Mouse (Mus musculus): ENCODE measurements around the gene Gm37240.

Gene Gm37240

GRCm38 (mm10) chr3:85490204-85490603 is 397.1 kb downstream of the Gm37240 start:
- DNase-seq (ENCODE audit: low spot score) = no peak

GRCm38 (mm10) chr3:85487379-85487778 is 399.9 kb downstream of the Gm37240 start:
- DNase-seq (ENCODE audit: low spot score) = no peak

GRCm38 (mm10) chr3:85485536-85486190 is 401.7 kb downstream of the Gm37240 start:
- DNase-seq (ENCODE audit: low spot score) = no peak

- DNase-seq (ENCODE audit: low spot score) = peak; percentile 25
Measured at GRCm38 (mm10) chr3:85482636-85483035, 404.7 kb downstream of the Gm37240 start.

GRCm38 (mm10) chr3:85480638-85481037 is 406.7 kb downstream of the Gm37240 start:
- DNase-seq (ENCODE audit: low spot score) = no peak

- no peak for DNase-seq (ENCODE audit: low spot score)
Measured at GRCm38 (mm10) chr3:85478731-85479130, 408.6 kb downstream of the Gm37240 start.

GRCm38 (mm10) chr3:85469711-85470110 is 417.6 kb downstream of the Gm37240 start:
- no peak for DNase-seq (ENCODE audit: low spot score)

- no peak for DNase-seq (ENCODE audit: low spot score)
Measured at GRCm38 (mm10) chr3:85468995-85469394, 418.3 kb downstream of the Gm37240 start.

GRCm38 (mm10) chr3:85465283-85466025 is 421.9 kb downstream of the Gm37240 start:
- DNase-seq (ENCODE audit: low spot score) = no peak

GRCm38 (mm10) chr3:85460021-85460420 is 427.3 kb downstream of the Gm37240 start:
- DNase-seq (ENCODE audit: low spot score) = no peak

- no peak for DNase-seq (ENCODE audit: low spot score)
Measured at GRCm38 (mm10) chr3:85456983-85457382, 430.3 kb downstream of the Gm37240 start.

GRCm38 (mm10) chr3:85455453-85455852 is 431.9 kb downstream of the Gm37240 start:
- no peak for DNase-seq (ENCODE audit: low spot score)

GRCm38 (mm10) chr3:85454001-85454400 is 433.3 kb downstream of the Gm37240 start:
- no peak for DNase-seq (ENCODE audit: low spot score)

- no peak for DNase-seq (ENCODE audit: low spot score)
Measured at GRCm38 (mm10) chr3:85449461-85449860, 437.9 kb downstream of the Gm37240 start.

- no peak for DNase-seq (ENCODE audit: low spot score)
Measured at GRCm38 (mm10) chr3:85442781-85443180, 444.5 kb downstream of the Gm37240 start.

- DNase-seq (ENCODE audit: low spot score) = no peak
Measured at GRCm38 (mm10) chr3:85442261-85442660, 445.1 kb downstream of the Gm37240 start.

GRCm38 (mm10) chr3:85435406-85435805 is 451.9 kb downstream of the Gm37240 start:
- DNase-seq (ENCODE audit: low spot score) = no peak

GRCm38 (mm10) chr3:85431208-85431607 is 456.1 kb downstream of the Gm37240 start:
- no peak for DNase-seq (ENCODE audit: low spot score)

GRCm38 (mm10) chr3:85423376-85423997 is 463.8 kb downstream of the Gm37240 start:
- no peak for DNase-seq (ENCODE audit: low spot score)

GRCm38 (mm10) chr3:85421403-85421802 is 465.9 kb downstream of the Gm37240 start:
- peak; percentile 16 for DNase-seq (ENCODE audit: low spot score)

GRCm38 (mm10) chr3:85417663-85418062 is 469.7 kb downstream of the Gm37240 start:
- no peak for DNase-seq (ENCODE audit: low spot score)

- DNase-seq (ENCODE audit: low spot score) = no peak
Measured at GRCm38 (mm10) chr3:85398841-85399240, 488.5 kb downstream of the Gm37240 start.

GRCm38 (mm10) chr3:85398483-85398835 is 488.9 kb downstream of the Gm37240 start:
- DNase-seq (ENCODE audit: low spot score) = no peak

All from retina, embryonic 14.5 days (tissue).